Mouse (Mus musculus): ENCODE measurements around the gene Pde6b. TPM values are rescaled to one million over a fixed set of nuclear protein-coding genes. Genes with fewer than 3 reads are reported as not detected.

The Pde6b gene
- polyA plus RNA-seq, 1 experiment: 0.02 TPM

GRCm38 (mm10) chr5:108446973-108447372 is 58.8 kb downstream of the Pde6b start:
- TF ChIP-seq MYOG (IDR thresholded peaks at IDR 0.05; ENCODE audit: control insufficient read depth in 1 of 3, insufficient read depth in 1 of 3, insufficient read length in 2 of 3, low read depth in 2 of 3): peak in 1 of 3 experiments; percentile 20
- no peak for TF ChIP-seq MYOD1 (IDR thresholded peaks at IDR 0.05; ENCODE audit: control insufficient read depth in 1 of 3, insufficient read length in 2 of 3, low read depth in 2 of 3)
- no peak for TF ChIP-seq SRF (IDR thresholded peaks at IDR 0.05; ENCODE audit: control insufficient read depth, insufficient read length, low read depth)
- TF ChIP-seq CEBPB (IDR thresholded peaks at IDR 0.05; ENCODE audit: insufficient read depth, poor library complexity, severe bottlenecking): peak; percentile 36; the same call in 1 of the 2 replicates
- no peaks in the 10 kb centered on the region for H3K79me2 ChIP-seq (ENCODE audit: control insufficient read depth, insufficient read depth)

GRCm38 (mm10) chr5:108447857-108448256 is 59.7 kb downstream of the Pde6b start:
- Histone ChIP-seq H3K4me2 (ENCODE audit: low read depth) (peak overlapping the region; percentile 79), H3K36me3 (ENCODE audit: control insufficient read depth, insufficient read depth) (no peaks in the 10 kb centered on the region), H3ac (ENCODE audit: control insufficient read depth, insufficient read length) (no peak overlapping the region), H3K27me3 (ENCODE audit: control insufficient read depth, insufficient read depth, insufficient read length) (no peaks in the 10 kb centered on the region), H3K4me3 (peak overlapping the region; percentile 31), H3K79me2 (ENCODE audit: control insufficient read depth, insufficient read depth) (no peaks in the 10 kb centered on the region)
- TF ChIP-seq USF1 (IDR thresholded peaks at IDR 0.05; ENCODE audit: low read depth): no peak
- TF ChIP-seq SRF (IDR thresholded peaks at IDR 0.05; ENCODE audit: control insufficient read depth, insufficient read length, low read depth): no peak
- no peak for TF ChIP-seq E2F4 (IDR thresholded peaks at IDR 0.05; ENCODE audit: insufficient read depth)
- TF ChIP-seq MYOD1 (IDR thresholded peaks at IDR 0.05; ENCODE audit: control insufficient read depth in 1 of 3, insufficient read length in 2 of 3, low read depth in 2 of 3): no peak
- no peak for TF ChIP-seq REST (IDR thresholded peaks at IDR 0.05; ENCODE audit: insufficient read depth, insufficient read length)
- no peak for TF ChIP-seq MYOG (IDR thresholded peaks at IDR 0.05; ENCODE audit: control insufficient read depth in 1 of 3, insufficient read depth in 1 of 3, insufficient read length in 2 of 3, low read depth in 2 of 3)
- TF ChIP-seq MAX (IDR thresholded peaks at IDR 0.05; ENCODE audit: low read depth): no peak

More at GRCm38 (mm10) chr5:108446973-108447372, 58.8 kb downstream of the Pde6b start:
- no peak overlapping the region for H3ac ChIP-seq (ENCODE audit: control insufficient read depth, insufficient read length)
- H3K4me3 ChIP-seq: peak overlapping the region; percentile 31
- peak overlapping the region; percentile 79 for H3K4me2 ChIP-seq (ENCODE audit: low read depth)
- H3K36me3 ChIP-seq (ENCODE audit: control insufficient read depth, insufficient read depth): peaks cover 2% of the 10 kb centered on the region
- H3K27me3 ChIP-seq (ENCODE audit: control insufficient read depth, insufficient read depth, insufficient read length): no peaks in the 10 kb centered on the region

- H3K4me3 ChIP-seq: peak within 1 kb of the TSS; percentile 31
- H3ac ChIP-seq (ENCODE audit: control insufficient read depth, insufficient read length): no peak within 1 kb of the TSS
- H3K36me3 ChIP-seq (ENCODE audit: control insufficient read depth, insufficient read depth): no peaks in the 10 kb centered on the region
- TF ChIP-seq POLR2AphosphoS2 (IDR thresholded peaks at IDR 0.05; ENCODE audit: insufficient read length, low read depth): peak; percentile 72
- TF ChIP-seq MYOD1 (IDR thresholded peaks at IDR 0.05; ENCODE audit: control insufficient read depth in 1 of 3, insufficient read length in 2 of 3, low read depth in 2 of 3): no peak
- peak; percentile 75 for TF ChIP-seq POLR2A (IDR thresholded peaks at IDR 0.05; ENCODE audit: insufficient read length, low read depth)
- TF ChIP-seq MAX (IDR thresholded peaks at IDR 0.05; ENCODE audit: low read depth): no peak
- TF ChIP-seq SRF (IDR thresholded peaks at IDR 0.05; ENCODE audit: control insufficient read depth, insufficient read length, low read depth): no peak
- no peak for TF ChIP-seq USF1 (IDR thresholded peaks at IDR 0.05; ENCODE audit: low read depth)
- peak in 1 of 3 experiments; percentile 36 for TF ChIP-seq MYOG (IDR thresholded peaks at IDR 0.05; ENCODE audit: control insufficient read depth in 1 of 3, insufficient read depth in 1 of 3, insufficient read length in 2 of 3, low read depth in 2 of 3)
- no peak for TF ChIP-seq TCF3 (IDR thresholded peaks at IDR 0.05; ENCODE audit: insufficient read length, low read depth)
- no peaks in the 10 kb centered on the region for H3K79me2 ChIP-seq (ENCODE audit: control insufficient read depth, insufficient read depth)
- H3K27me3 ChIP-seq (ENCODE audit: control insufficient read depth, insufficient read depth, insufficient read length): no peaks in the 10 kb centered on the region
- H3K4me2 ChIP-seq (ENCODE audit: low read depth): peak within 1 kb of the TSS; percentile 79
Observed at GRCm38 (mm10) chr5:108448785-108449668, 60.8 kb downstream of the Pde6b start, which contains the start of gene Mfsd7a. Gene Mfsd7a, minus strand, starts transcription at chr5:108448891.

DNA sequence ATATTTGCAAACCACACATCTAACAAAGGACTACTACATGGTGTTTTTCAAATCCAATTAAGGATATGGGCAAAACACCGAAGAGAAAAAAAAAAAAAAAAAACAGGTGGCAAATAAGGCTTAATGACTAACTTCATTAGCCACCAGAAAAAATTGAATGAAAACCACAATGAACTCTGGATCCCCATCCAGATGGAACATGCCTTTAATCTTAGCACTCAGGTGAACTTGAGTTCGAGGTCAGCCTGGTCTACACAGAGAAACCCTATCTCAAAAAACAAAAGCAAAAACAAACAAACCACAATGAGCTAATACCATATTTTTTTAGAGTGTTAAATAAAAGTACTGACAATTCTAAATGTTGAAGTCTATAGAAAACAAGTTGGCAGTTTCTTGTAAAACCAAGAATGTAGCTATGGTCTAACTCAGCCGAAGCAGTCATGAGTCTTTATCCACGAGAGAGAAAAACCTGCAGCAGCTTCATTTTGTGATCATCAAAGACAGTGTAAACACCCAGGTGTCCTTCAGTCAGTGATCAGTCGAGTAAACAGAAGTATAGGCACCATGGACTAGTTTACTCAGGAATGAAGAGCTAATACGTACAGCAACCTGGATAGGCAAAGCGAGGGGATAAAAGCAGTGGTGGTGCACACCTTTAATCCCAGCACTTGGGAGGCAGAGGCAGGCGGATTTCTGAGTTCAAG is 62.8 kb downstream of the Pde6b start:
- no peak overlapping the region for H3K4me2 ChIP-seq (ENCODE audit: low read depth)
- no peak for TF ChIP-seq POLR2AphosphoS2 (IDR thresholded peaks at IDR 0.05; ENCODE audit: insufficient read length, low read depth)
- no peak for TF ChIP-seq TCF12 (IDR thresholded peaks at IDR 0.05; ENCODE audit: insufficient read depth, poor library complexity, severe bottlenecking)
- TF ChIP-seq SRF (IDR thresholded peaks at IDR 0.05; ENCODE audit: control insufficient read depth, insufficient read length, low read depth): no peak
- no peak for TF ChIP-seq USF1 (IDR thresholded peaks at IDR 0.05; ENCODE audit: low read depth)
- TF ChIP-seq MYOG (IDR thresholded peaks at IDR 0.05; ENCODE audit: control insufficient read depth in 1 of 3, insufficient read depth in 1 of 3, insufficient read length in 2 of 3, low read depth in 2 of 3): no peak
- no peak for TF ChIP-seq CEBPB (IDR thresholded peaks at IDR 0.05; ENCODE audit: insufficient read depth, poor library complexity, severe bottlenecking)
- TF ChIP-seq MYOD1 (IDR thresholded peaks at IDR 0.05; ENCODE audit: control insufficient read depth in 1 of 3, insufficient read length in 2 of 3, low read depth in 2 of 3): no peak
- TF ChIP-seq MAX (IDR thresholded peaks at IDR 0.05; ENCODE audit: low read depth): no peak
- TF ChIP-seq TCF3 (IDR thresholded peaks at IDR 0.05; ENCODE audit: insufficient read length, low read depth): no peak
- no peak for TF ChIP-seq E2F4 (IDR thresholded peaks at IDR 0.05; ENCODE audit: insufficient read depth)
- no peak for TF ChIP-seq REST (IDR thresholded peaks at IDR 0.05; ENCODE audit: insufficient read depth, insufficient read length)
- no peak for TF ChIP-seq POLR2A (IDR thresholded peaks at IDR 0.05; ENCODE audit: insufficient read length, low read depth)
- no peak overlapping the region for H3K4me3 ChIP-seq
- no peaks in the 10 kb centered on the region for H3K27me3 ChIP-seq (ENCODE audit: control insufficient read depth, insufficient read depth, insufficient read length)
- no peaks in the 10 kb centered on the region for H3K36me3 ChIP-seq (ENCODE audit: control insufficient read depth, insufficient read depth)
- no peaks in the 10 kb centered on the region for H3K79me2 ChIP-seq (ENCODE audit: control insufficient read depth, insufficient read depth)
- no peak overlapping the region for H3ac ChIP-seq (ENCODE audit: control insufficient read depth, insufficient read length)
